8 mouse cellular contexts compared by ENCODE assay signal in the genomic region with DNA sequence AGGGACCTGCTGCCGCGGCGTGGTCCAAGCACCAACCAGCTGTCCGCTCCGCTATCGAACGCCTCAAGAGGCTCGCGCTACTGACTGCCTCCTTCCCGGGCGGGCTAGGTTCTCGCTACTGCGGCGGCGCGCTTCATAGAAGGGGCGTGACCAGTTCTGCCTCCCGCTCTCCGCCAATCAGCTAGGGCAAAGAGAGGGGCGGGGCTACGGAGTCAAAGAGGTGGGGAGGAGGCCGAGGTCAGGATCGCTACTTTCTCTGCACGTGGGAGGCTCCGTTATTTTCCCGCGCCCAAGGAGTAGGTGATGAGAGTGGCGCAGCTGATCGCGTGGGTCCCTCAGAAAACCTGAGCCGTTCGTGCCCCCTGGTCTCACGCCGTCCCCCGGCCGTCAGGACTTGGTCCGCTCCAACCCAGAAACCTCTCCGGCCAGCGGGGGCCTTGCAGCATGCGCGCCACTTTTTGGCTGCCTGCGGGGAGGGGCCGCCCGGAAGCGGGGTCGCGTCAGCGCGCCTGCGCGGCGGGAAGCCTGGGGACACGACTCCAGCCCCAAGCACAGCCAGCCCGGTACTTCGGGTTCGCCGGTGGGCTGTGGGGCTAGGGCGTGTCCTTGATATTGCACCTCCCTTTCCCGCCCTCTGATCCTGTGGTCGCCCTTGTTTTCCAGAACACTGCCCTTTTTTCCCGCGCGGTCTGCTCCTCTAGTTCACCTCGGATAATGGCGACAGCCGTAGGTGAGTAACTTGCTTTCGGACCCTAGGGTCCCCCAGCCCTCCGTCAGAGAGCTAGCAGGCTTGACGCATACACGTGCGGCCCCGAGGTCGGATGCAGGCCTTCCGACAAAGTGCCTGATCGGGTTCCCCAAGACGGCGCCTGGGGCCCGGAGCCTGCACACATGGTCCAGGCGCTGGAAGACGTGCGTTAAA. TPM values are rescaled to one million over a fixed set of nuclear protein-coding genes. Genes with fewer than 3 reads are reported as not detected.
DNase-seq lines count a peak whose midpoint lies in the region; ATAC-seq lines count a peak whose summit lies in the region.

A gene (plus strand): TSS at position 202 of the 922 bp plus-strand sequence.
A gene (minus strand): TSS at position 473 of the 922 bp plus-strand sequence.

- peak within 1 kb of the TSS; percentile 91 for H3K9ac ChIP-seq in heart, embryonic 16.5 days (ENCODE audit: low read length)
- peak within 1 kb of the TSS; percentile 71 for H3K9ac ChIP-seq in liver, embryonic 15.5 days
- H3K9ac ChIP-seq in neural tube, embryonic 12.5 days = peak within 1 kb of the TSS; percentile 71

- peak; percentile 95 for ATAC-seq in heart, embryonic 16.5 days (replicated peaks; ENCODE audit: extremely low read depth, insufficient read depth, low FRiP score)
- ATAC-seq in liver, embryonic 15.5 days (ENCODE audit: insufficient read depth) = peak; percentile 92
- ATAC-seq in neural tube, embryonic 12.5 days (ENCODE audit: low FRiP score, low read depth) = peak; percentile 98

- H3K4me3 ChIP-seq in forebrain, embryonic 10.5 days = peak within 1 kb of the TSS; percentile 80
- peak within 1 kb of the TSS; percentile 92 for H3K4me3 ChIP-seq in heart, embryonic 16.5 days (ENCODE audit: low read length)
- H3K4me3 ChIP-seq in liver, embryonic 15.5 days (replicated peaks) = peak within 1 kb of the TSS; percentile 75
- H3K4me3 ChIP-seq in neural tube, embryonic 12.5 days = peak within 1 kb of the TSS; percentile 70

- no peaks in the 10 kb centered on the region for H3K9me3 ChIP-seq in forebrain, embryonic 10.5 days
- no peaks in the 10 kb centered on the region for H3K9me3 ChIP-seq in heart, embryonic 16.5 days (replicated peaks; ENCODE audit: control insufficient read depth, low read length)
- no peaks in the 10 kb centered on the region for H3K9me3 ChIP-seq in liver, embryonic 15.5 days (replicated peaks)
- no peaks in the 10 kb centered on the region for H3K9me3 ChIP-seq in neural tube, embryonic 12.5 days

- H3K4me1 ChIP-seq in forebrain, embryonic 10.5 days = peaks cover 52% of the 10 kb centered on the region
- H3K4me1 ChIP-seq in heart, embryonic 16.5 days (ENCODE audit: control insufficient read depth, insufficient read depth, low read length) = peaks cover 51% of the 10 kb centered on the region
- H3K4me1 ChIP-seq in liver, embryonic 15.5 days (replicated peaks) = peaks cover 71% of the 10 kb centered on the region
- H3K4me1 ChIP-seq in neural tube, embryonic 12.5 days = peaks cover 16% of the 10 kb centered on the region

- H3K27ac ChIP-seq in forebrain, embryonic 10.5 days = peak within 1 kb of the TSS; percentile 96
- peak within 1 kb of the TSS; percentile 95 for H3K27ac ChIP-seq in heart, embryonic 16.5 days (ENCODE audit: low read length)
- peak within 1 kb of the TSS; percentile 86 for H3K27ac ChIP-seq in liver, embryonic 15.5 days (replicated peaks)
- peak within 1 kb of the TSS; percentile 53; the same call in 1 of the 2 replicates for H3K27ac ChIP-seq in neural tube, embryonic 12.5 days

- H3K36me3 ChIP-seq in forebrain, embryonic 10.5 days (replicated peaks) = peaks cover 62% of the 10 kb centered on the region
- H3K36me3 ChIP-seq in heart, embryonic 16.5 days (ENCODE audit: control insufficient read depth, insufficient read depth) = peaks cover 1% of the 10 kb centered on the region; the same call in 1 of the 2 replicates
- peaks cover 43% of the 10 kb centered on the region for H3K36me3 ChIP-seq in liver, embryonic 15.5 days (replicated peaks)
- peaks cover under 1% of the 10 kb centered on the region for H3K36me3 ChIP-seq in neural tube, embryonic 12.5 days

- no peaks in the 10 kb centered on the region for H3K27me3 ChIP-seq in forebrain, embryonic 10.5 days (ENCODE audit: poor library complexity, severe bottlenecking)
- H3K27me3 ChIP-seq in heart, embryonic 16.5 days (ENCODE audit: control insufficient read depth, insufficient read depth, low read length) = no peaks in the 10 kb centered on the region
- no peaks in the 10 kb centered on the region for H3K27me3 ChIP-seq in liver, embryonic 15.5 days
- no peaks in the 10 kb centered on the region for H3K27me3 ChIP-seq in neural tube, embryonic 12.5 days (replicated peaks)

- DNase-seq in CD8-positive naive resting alpha-beta T cell, adult 2 months (ENCODE audit: low read depth in 2 of 2, low spot score in 2 of 2) = peak; percentile 96 to 97
- DNase-seq in c-Kit-positive CD71-negative TER-119-negative erythroid progenitor cells, embryonic 14.5 days (ENCODE audit: low read depth) = peak; percentile 98
- peak; percentile 99 for DNase-seq in forebrain, embryonic 10.5 days (ENCODE audit: extremely low spot score, low spot score)
- peak; percentile 99 for DNase-seq in kidney, postnatal 36 days
- DNase-seq in telencephalon, adult 2 months (ENCODE audit: low read depth, low spot score) = peak; percentile 97

- H3K4me2 ChIP-seq in heart, embryonic 16.5 days (ENCODE audit: low read depth, low read length) = peak within 1 kb of the TSS; percentile 83
- H3K4me2 ChIP-seq in liver, embryonic 15.5 days = peak within 1 kb of the TSS; percentile 97
- peak within 1 kb of the TSS; percentile 83 for H3K4me2 ChIP-seq in neural tube, embryonic 12.5 days (replicated peaks)

- WGBS in forebrain, embryonic 10.5 days = under 1% methylated on average over 81 of the region's 81 CpGs
- WGBS in heart, embryonic 16.5 days = under 1% methylated on average over 81 of the region's 81 CpGs
- under 1% methylated on average over 81 of the region's 81 CpGs for WGBS in liver, embryonic 15.5 days (ENCODE audit: insufficient replicate concordance)
- WGBS in neural tube, embryonic 12.5 days = under 1% methylated on average over 81 of the region's 81 CpGs

RNA-seq across cellular contexts. Expression of the first gene that starts in this region (rescaled TPM):
- 543 and 561 TPM in 2 replicates for polyA plus RNA-seq in forebrain, embryonic 10.5 days (2016; fragmentation: Nextera tagmentation; extraction: Ambion mirVana)
- 251 and 274 TPM in 2 replicates for polyA plus RNA-seq in heart, embryonic 16.5 days (2015; fragmentation: Nextera tagmentation; extraction: Ambion mirVana)
- polyA plus RNA-seq in liver, embryonic 15.5 days (2015; fragmentation: Nextera tagmentation; extraction: Ambion mirVana) = 157 and 158 TPM in 2 replicates
- polyA plus RNA-seq in neural tube, embryonic 12.5 days (2016; fragmentation: Nextera tagmentation; extraction: Ambion mirVana) = 253 and 263 TPM in 2 replicates

RNA-seq across cellular contexts. Expression of the second gene that starts in this region (rescaled TPM):
- 63.7 and 70.1 TPM in 2 replicates for polyA plus RNA-seq in forebrain, embryonic 10.5 days (2016; fragmentation: Nextera tagmentation; extraction: Ambion mirVana)
- 22.0 and 29.3 TPM in 2 replicates for polyA plus RNA-seq in heart, embryonic 16.5 days (2015; fragmentation: Nextera tagmentation; extraction: Ambion mirVana)
- polyA plus RNA-seq in liver, embryonic 15.5 days (2015; fragmentation: Nextera tagmentation; extraction: Ambion mirVana) = 21.9 and 23.1 TPM in 2 replicates
- polyA plus RNA-seq in neural tube, embryonic 12.5 days (2016; fragmentation: Nextera tagmentation; extraction: Ambion mirVana) = 22.4 and 23.1 TPM in 2 replicates

Comparison
In these comparisons a context has a peak if more than half of its experiments do, and no peak if none do; other contexts are left out.
1. Peak in every context shown above with its lines: DNase-seq, ATAC-seq, H3K4me3 ChIP-seq and H3K27ac ChIP-seq.